Mouse (Mus musculus) megakaryocyte, embryonic 14.5 days (primary cell): ENCODE results near the gene Efhb. TPM values are rescaled to one million over a fixed set of nuclear protein-coding genes. Genes with fewer than 3 reads are reported as not detected.

Source experiments
- H3K27me3 ChIP-seq: replicated peaks from 2 replicates; pipeline ENCODE3; 2012; ENCODE audit warnings: inconsistent platforms
- H3K36me3 ChIP-seq: replicated peaks from 2 replicates; pipeline ENCODE3; 2012; ENCODE audit warnings: low read length, inconsistent platforms, mixed read lengths
- H3K4me1 ChIP-seq: 2 replicates; pipeline ENCODE4 v1.6.1; 2012; ENCODE audit warnings: inconsistent platforms
- H3K4me3 ChIP-seq: replicated peaks from 2 replicates; pipeline ENCODE3; 2012; ENCODE audit warnings: moderate library complexity, mild to moderate bottlenecking, inconsistent platforms
- H3K9me3 ChIP-seq: 2 replicates; pipeline ENCODE4 v1.6.1; 2012; ENCODE audit warnings: inconsistent platforms
- FLI1 ChIP-seq: IDR thresholded peaks from 2 replicates; pipeline ENCODE4 v1.6.1; 2012; ENCODE audit warnings: low read length, inconsistent platforms, mixed read lengths
- GATA1 ChIP-seq: IDR thresholded peaks from 3 replicates; pipeline ENCODE4 v1.6.1; 2012; ENCODE audit warnings: mixed read lengths, low read length, inconsistent platforms, borderline replicate concordance
- polyA plus RNA-seq: library from polyadenylated mRNA; stranded (reverse); fragments of >175 nt; gene quantifications from 2 replicates; pipeline ENCODE4 v1.2.3, GENCODE M21; 2012; ENCODE audit warnings: low replicate concordance; ENCODE audit not compliant: insufficient read depth

Gene Efhb
- polyA plus RNA-seq, 1 experiment, result not detected

GRCm38 (mm10) chr17:53364111-53364510 lies 99.0 kb downstream of the Efhb start:
- H3K9me3 ChIP-seq, result peaks cover 13% of the 10 kb centered on the region
- no peaks in the 10 kb centered on the region for H3K4me1 ChIP-seq
- no peaks in the 10 kb centered on the region for H3K36me3 ChIP-seq
- TF ChIP-seq GATA1, result no peak
- TF ChIP-seq FLI1, result no peak
- no peak overlapping the region for H3K4me3 ChIP-seq
- no peaks in the 10 kb centered on the region for H3K27me3 ChIP-seq

Other genes starting within 250 kb of the Efhb start
- gene Rab5a, start 15.9 kb upstream of the Efhb start, polyA plus RNA-seq, result 0.94 and 7.2 TPM in 2 replicates
- not detected in 2 replicates for gene Pp2d1, start 76.1 kb upstream of the Efhb start, polyA plus RNA-seq
- gene Kat2b, start 103.5 kb upstream of the Efhb start, polyA plus RNA-seq, result 0.39 and 0.47 TPM in 2 replicates
- gene Sgo1, start 226.0 kb upstream of the Efhb start, polyA plus RNA-seq, result 2.9 TPM in 1 of 2 replicates, not detected in the other